Mouse (Mus musculus): Measurements from ENCODE around the gene Ppfibp1. TPM values are rescaled to one million over a fixed set of nuclear protein-coding genes. Genes with fewer than 3 reads are reported as not detected.

The Ppfibp1 gene
- total RNA-seq, 2 experiments from 2014 or later, result 43.5 to 49.8 TPM

DNA sequence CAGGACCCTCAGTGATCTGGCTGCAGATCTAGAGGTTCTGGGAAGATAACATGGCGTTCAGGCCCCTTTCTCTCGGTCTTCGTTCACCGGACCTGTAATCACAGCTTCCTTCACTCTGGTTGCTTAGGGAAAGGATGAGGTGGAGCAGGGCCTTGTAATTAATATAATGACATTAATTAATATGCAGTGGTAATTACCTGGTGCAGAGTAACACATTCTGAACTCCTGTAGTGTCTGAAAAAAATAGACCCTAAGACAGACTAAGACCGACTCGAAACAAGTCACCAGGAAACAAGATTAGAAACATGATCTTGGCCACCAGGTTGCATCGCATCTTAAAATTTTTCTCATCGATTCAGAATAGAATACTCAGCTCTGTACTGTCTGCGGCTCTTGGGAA, 8.4 kb upstream of the Ppfibp1 start:
- intact Hi-C loops (cut with DNase I; ENCODE audit: low total_unique reads), result no loop called here
- no peak for DNase-seq

DNA sequence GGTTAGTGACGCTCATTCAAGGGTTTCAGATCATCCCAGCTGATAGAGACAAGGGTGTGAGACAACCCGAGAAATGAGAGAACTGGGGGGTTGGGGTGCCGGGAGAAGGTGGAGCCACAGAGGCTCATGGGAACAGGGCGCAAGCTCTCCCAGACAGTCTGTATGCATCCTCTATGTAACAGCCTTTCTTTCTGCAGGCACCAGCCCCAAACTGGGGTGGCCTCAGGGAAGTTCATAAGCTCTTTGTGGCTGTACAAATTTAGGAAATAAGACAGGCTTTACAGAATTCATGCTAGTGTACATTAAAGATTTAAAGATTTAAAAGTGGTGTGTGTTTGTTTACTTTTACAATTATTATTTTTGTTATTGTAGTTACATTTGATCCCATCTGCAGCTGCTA, 8.0 kb upstream of the Ppfibp1 start:
- intact Hi-C loops (cut with DNase I; ENCODE audit: low total_unique reads), result no loop called here

DNA sequence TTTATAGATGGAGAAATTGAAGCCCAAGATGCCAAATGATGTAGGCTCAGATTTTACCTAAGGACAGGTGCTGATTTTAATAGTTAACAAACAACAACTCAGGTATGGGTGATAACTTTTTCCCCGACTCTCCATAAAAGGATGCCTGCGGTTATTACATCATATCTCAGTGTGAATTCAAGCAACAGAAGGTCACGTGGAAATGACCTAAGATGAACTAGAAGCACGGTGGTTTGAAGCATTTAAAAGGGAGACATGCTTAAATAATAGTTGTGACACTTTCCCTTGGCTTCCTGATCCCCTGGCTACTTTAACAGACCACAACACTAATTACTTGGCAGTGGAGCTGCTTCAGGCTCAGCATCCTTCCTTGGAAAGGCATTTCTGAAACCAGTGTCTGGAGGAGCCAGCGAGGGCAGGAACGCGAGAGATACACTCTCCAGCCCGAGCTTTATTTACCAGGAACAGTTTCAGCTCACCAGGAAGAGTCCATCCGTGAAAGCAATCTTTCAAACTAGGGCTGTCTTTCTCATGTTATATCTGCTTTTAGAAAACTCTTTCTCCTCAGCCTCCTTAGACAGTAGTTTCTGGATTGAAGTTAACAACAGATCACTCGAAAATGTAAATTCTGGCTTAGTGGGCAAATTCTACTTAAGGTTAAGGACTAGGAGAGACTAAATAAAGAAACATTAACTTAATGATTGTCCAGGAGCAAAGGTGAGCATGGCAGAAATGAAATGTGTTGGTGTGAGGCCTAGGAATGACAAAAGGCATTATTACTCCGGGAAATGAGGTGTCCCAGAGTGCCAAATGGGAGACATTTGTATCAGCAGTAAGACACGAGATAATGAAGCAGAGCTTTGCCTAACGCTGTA, 6.2 kb upstream of the Ppfibp1 start:
- DNase-seq, result no peak
- intact Hi-C loops (cut with DNase I; ENCODE audit: low total_unique reads), result no loop called here

More for the DNA sequence above, 8.0 kb upstream of the Ppfibp1 start:
- no peak for DNase-seq

GRCm38 (mm10) chr6:146883426-146883825, 4.9 kb upstream of the Ppfibp1 start:
- intact Hi-C loops (cut with DNase I; ENCODE audit: low total_unique reads), result no loop called here

GRCm38 (mm10) chr6:146884171-146884570, 4.1 kb upstream of the Ppfibp1 start:
- DNase-seq, result no peak
- intact Hi-C loops (cut with DNase I; ENCODE audit: low total_unique reads), result no loop called here

More at GRCm38 (mm10) chr6:146883426-146883825, 4.9 kb upstream of the Ppfibp1 start:
- DNase-seq, result no peak

- peak; percentile 25 for DNase-seq
- intact Hi-C loops (cut with DNase I; ENCODE audit: low total_unique reads), result no loop called here
Measured at GRCm38 (mm10) chr6:146884851-146885250, 3.4 kb upstream of the Ppfibp1 start.

- DNase-seq, result no peak
- intact Hi-C loops (cut with DNase I; ENCODE audit: low total_unique reads), result no loop called here
Measured at GRCm38 (mm10) chr6:146888660-146889490, 588 bp downstream of the Ppfibp1 start.

GRCm38 (mm10) chr6:146890215-146890614, 1.9 kb downstream of the Ppfibp1 start:
- DNase-seq, result no peak
- intact Hi-C loops (cut with DNase I; ENCODE audit: low total_unique reads), result no loop called here

DNA sequence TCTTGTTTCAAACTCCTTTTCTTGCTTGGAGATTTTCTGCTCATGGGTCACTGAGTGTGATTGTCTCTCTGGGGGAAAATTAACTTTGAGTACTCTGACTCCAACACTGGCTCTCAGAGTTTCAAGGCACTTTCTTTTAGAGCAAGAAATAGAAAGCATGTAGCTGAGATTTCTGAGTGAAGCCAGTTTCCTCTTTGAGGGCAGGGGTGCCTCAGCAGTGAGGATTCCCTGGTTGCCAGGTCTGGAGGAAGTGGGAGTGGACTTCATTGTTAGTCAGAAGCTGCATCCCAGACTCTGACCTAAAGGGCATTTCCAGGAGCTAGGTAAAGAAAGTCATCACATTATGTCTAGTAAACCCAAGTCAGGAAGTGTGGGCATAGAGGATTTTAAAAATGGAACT, 2.3 kb downstream of the Ppfibp1 start:
- no peak for DNase-seq
- intact Hi-C loops (cut with DNase I; ENCODE audit: low total_unique reads), result no loop called here

GRCm38 (mm10) chr6:146893890-146894289, 5.6 kb downstream of the Ppfibp1 start:
- DNase-seq, result no peak
- intact Hi-C loops (cut with DNase I; ENCODE audit: low total_unique reads), result no loop called here

DNA sequence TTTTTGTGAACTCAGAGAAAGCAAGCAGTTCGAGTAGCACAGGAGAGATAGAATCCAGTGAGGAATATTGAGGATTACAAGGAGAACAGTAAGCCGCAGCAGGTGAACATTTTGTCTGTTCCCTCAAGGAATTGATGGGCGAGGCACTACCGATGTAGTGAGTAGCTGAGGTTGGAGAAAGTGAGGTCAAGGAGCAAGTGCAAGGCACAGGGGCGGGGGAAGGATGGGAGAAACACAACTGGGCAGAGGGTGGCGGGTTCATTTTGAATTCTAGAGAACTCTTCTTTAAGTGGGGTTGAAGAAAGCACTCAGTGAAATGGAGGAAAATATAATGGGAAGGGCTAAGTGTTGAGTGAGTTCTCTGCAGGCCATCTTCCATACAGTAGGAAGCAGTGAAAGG, 10.4 kb downstream of the Ppfibp1 start:
- DNase-seq, result no peak
- intact Hi-C loops (cut with DNase I; ENCODE audit: low total_unique reads), result no loop called here

- no peak for DNase-seq
- intact Hi-C loops (cut with DNase I; ENCODE audit: low total_unique reads), result no loop called here
Measured at GRCm38 (mm10) chr6:146899647-146900046, 11.4 kb downstream of the Ppfibp1 start.

GRCm38 (mm10) chr6:146901929-146902328, 13.6 kb downstream of the Ppfibp1 start:
- no peak for DNase-seq
- intact Hi-C loops (cut with DNase I; ENCODE audit: low total_unique reads), result no loop called here

- DNase-seq, result no peak
- intact Hi-C loops (cut with DNase I; ENCODE audit: low total_unique reads), result no loop called here
Measured at GRCm38 (mm10) chr6:146903632-146904031, 15.3 kb downstream of the Ppfibp1 start.

DNA sequence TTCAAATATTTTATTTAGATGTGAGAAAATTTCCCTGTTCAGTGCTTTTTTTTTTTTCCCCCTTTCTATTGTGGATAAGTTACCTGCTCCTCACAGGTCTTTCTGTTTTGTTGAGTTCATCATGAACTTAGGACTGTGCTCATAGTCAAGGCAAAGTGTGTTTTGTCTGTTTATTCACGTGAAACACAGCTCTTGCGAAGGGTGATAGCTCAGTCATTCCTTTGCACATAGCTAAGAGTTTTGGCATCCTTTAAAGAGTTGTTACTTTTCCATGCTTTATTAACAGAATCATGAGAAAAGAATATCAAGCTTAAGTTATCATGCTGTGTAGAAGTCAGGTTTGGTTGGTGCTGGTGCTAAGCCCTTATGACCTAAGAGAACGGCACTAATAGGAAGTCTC, 16.4 kb downstream of the Ppfibp1 start:
- intact Hi-C loops (cut with DNase I; ENCODE audit: low total_unique reads), result no loop called here
- DNase-seq, result no peak

DNA sequence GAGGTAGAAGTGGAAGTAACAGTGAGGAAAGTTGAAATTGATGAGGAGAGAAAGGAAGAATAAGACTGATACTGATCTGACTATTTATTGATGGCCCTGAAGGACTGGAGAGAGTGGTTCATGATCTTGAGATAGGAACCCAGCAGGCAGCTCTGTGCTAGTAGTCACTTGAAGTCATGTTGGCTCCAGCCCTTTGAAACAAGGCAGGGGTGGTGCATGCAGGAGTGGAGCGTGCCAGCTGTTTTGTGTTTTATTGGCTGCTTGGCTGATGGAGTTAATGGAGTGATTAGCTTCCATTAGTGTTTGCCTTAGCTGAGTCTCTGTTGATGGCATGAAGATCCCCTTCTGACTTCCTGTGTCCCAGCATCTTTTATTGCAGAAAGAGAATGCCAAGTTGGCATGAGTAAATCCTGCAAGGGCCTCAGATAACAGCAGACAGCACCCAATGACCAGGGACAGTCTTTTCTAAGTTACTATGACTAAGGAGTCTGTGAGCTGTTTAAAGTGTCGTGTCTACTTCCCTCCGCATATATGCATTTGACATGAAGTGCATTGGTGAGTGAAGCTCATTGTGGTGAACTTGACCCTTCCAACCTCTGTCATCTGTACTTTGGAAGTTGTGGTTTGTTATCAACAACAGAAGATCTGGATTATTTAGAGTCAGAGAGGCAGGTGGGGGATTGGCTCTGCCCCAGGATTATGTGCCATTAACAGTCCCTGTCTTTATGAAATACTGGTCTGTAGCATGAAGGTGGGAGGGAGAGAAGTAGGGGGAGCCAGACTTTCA, 17.9 kb downstream of the Ppfibp1 start:
- intact Hi-C loops (cut with DNase I; ENCODE audit: low total_unique reads), result no loop called here
- DNase-seq, result no peak

GRCm38 (mm10) chr6:146907061-146907794, 18.9 kb downstream of the Ppfibp1 start:
- DNase-seq, result no peak

DNA sequence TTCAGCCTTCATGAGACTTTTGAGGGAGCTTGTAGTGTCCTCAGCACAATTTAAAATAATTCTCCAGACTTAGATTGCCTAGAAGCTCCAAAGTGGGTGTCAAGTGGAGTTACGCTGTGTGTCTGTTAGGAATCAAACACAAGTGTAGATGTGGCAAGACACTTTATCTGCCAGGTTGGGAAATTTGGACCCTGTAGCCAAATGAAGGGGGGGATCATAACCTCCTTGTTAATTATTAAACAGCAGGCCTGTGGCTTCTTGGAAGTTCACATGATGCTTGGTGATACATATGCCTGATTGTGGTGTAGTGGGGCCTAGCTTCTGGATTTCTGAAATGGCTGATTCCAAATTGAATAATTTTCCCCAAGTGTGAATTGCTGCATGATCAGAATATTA, 19.5 kb downstream of the Ppfibp1 start:
- intact Hi-C loops (cut with DNase I; ENCODE audit: low total_unique reads), result no loop called here
- no peak for DNase-seq

More at GRCm38 (mm10) chr6:146907061-146907794, 18.9 kb downstream of the Ppfibp1 start:
- intact Hi-C loops (cut with DNase I; ENCODE audit: low total_unique reads), result no loop called here

DNA sequence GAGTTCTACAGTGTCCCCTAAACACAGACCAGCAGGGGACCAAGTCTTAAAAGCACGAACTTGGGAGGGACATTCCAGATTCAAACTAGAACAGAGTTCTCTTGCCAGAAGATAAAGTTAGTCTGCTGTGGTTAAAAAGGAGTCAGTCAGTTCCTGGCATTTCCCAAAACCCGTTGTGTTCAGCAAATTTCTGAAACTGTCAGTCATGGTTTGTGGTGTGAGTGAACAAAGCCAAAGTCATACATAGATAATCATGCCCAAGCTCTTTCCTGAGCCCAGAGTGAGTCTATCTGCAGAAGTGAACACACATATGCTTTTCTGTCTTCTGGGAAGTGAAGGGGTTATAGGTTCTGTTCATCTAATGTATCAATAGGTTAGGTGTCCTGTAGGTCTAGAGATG, 20.5 kb downstream of the Ppfibp1 start:
- no peak for DNase-seq

More for the DNA sequence above, 20.5 kb downstream of the Ppfibp1 start:
- intact Hi-C loops (cut with DNase I; ENCODE audit: low total_unique reads), result no loop called here

Data from gastrocnemius, postnatal 14 days (tissue).